Mouse (Mus musculus): ENCODE measurements around the gene Gramd4.

- no peak for TF ChIP-seq POLR2A (IDR thresholded peaks at IDR 0.05; ENCODE audit: borderline replicate concordance, control insufficient read depth, low read depth, low read length)
- TF ChIP-seq CTCF (IDR thresholded peaks at IDR 0.05; ENCODE audit: control insufficient read depth, insufficient read depth, low read length), result no peak
These were observed 23.4 kb upstream of the Gramd4 start for GRCm38 (mm10) chr15:86034021-86034523.
